In genomic region chr4:47603378-47603777, GRCm38 (mm10) we compare ENCODE assay signal across 10 mouse cellular contexts.
A peak's percentile ranks its signal among the peaks of the same experiment; 100 is the strongest.
DNase-seq lines count a peak whose midpoint lies in the region; ATAC-seq and TF ChIP-seq lines count a peak whose summit lies in the region.
"Had no signal": no experiment of that assay in that cellular context is flagged by ENCODE, and none has a peak within 500 bp of the region (broad histone marks: within the 10 kb centered on the region; RNA-seq: fewer than 3 reads in every experiment).

No protein-coding gene starts in this region.

- H3K9ac ChIP-seq in heart, adult 2 months (ENCODE audit: low read depth, low read length), result peak overlapping the region; percentile 85
- peak overlapping the region; percentile 46 for H3K9ac ChIP-seq in forebrain, embryonic 16.5 days (replicated peaks; ENCODE audit: low read depth, low read length)
- peak overlapping the region; percentile 58 for H3K9ac ChIP-seq in limb, embryonic 13.5 days
- H3K9ac ChIP-seq: liver, embryonic 15.5 days had no signal

- DNase-seq in heart, adult 2 months, result peak; percentile 15 to 49
- DNase-seq in heart, adult 8-10 months (ENCODE audit: low spot score), result no peak
- DNase-seq in NIH3T3 (ENCODE audit: low read depth), result peak; percentile 24
- no peak for DNase-seq in right cerebral cortex, postnatal 36 days (ENCODE audit: low spot score in 2 of 2)
- DNase-seq in ovary, postnatal 10 days (ENCODE audit: low spot score), result no peak
- DNase-seq in urinary bladder, adult 2 months (ENCODE audit: low spot score), result no peak

- H3K4me3 ChIP-seq in heart, adult 2 months, result peak overlapping the region; percentile 46
- H3K4me3 ChIP-seq in forebrain, embryonic 16.5 days (replicated peaks; ENCODE audit: low read length), result peak overlapping the region; percentile 28
- peak overlapping the region; percentile 24 for H3K4me3 ChIP-seq in limb, embryonic 13.5 days
- H3K4me3 ChIP-seq: erythroblast, embryonic 14.5 days; liver, embryonic 15.5 days had no signal

- 0 out of 2 replicates have a peak, but pooled peaks have one; percentile 41 for ATAC-seq in forebrain, embryonic 16.5 days
- ATAC-seq in limb, embryonic 13.5 days (ENCODE audit: low FRiP score, low read depth), result no peak

- TF ChIP-seq POLR2A in heart, adult 2 months (IDR thresholded peaks at IDR 0.05; ENCODE audit: insufficient read depth, low read depth, low read length), result no peak

- H3K27ac ChIP-seq in heart, adult 2 months, result peak overlapping the region; percentile 99
- peak overlapping the region; percentile 41; the same call in 1 of the 2 replicates for H3K27ac ChIP-seq in forebrain, embryonic 16.5 days (ENCODE audit: low read length)
- peak overlapping the region; percentile 90 for H3K27ac ChIP-seq in limb, embryonic 13.5 days
- H3K27ac ChIP-seq: liver, embryonic 15.5 days had no signal

- 32% methylated on average over 6 of the region's 6 CpGs for WGBS in heart, adult 2 months
- 46% methylated on average over 6 of the region's 6 CpGs for WGBS in forebrain, embryonic 16.5 days
- WGBS in limb, embryonic 13.5 days, result 42% methylated on average over 6 of the region's 6 CpGs

- no peaks in the 10 kb centered on the region for H3K79me2 ChIP-seq in heart, adult 2 months (replicated peaks; ENCODE audit: control insufficient read depth, insufficient read depth, low read length)

- no peak for TF ChIP-seq CTCF in heart, adult 2 months (IDR thresholded peaks at IDR 0.05)

- H3K4me2 ChIP-seq in forebrain, embryonic 16.5 days (ENCODE audit: low read length), result peak overlapping the region; percentile 50
- peak overlapping the region; percentile 61 for H3K4me2 ChIP-seq in limb, embryonic 13.5 days (replicated peaks)
- H3K4me2 ChIP-seq: liver, embryonic 15.5 days had no signal

- H3K36me3 ChIP-seq in heart, adult 2 months (ENCODE audit: control insufficient read depth, insufficient read depth, low read length), result no peaks in the 10 kb centered on the region
- no peaks in the 10 kb centered on the region for H3K36me3 ChIP-seq in forebrain, embryonic 16.5 days (ENCODE audit: control insufficient read depth, insufficient read depth)
- no peaks in the 10 kb centered on the region for H3K36me3 ChIP-seq in limb, embryonic 13.5 days
- H3K36me3 ChIP-seq: liver, embryonic 15.5 days had no signal

- H3K4me1 ChIP-seq in heart, adult 2 months (ENCODE audit: control insufficient read depth, insufficient read depth, low read length), result peaks cover 7% of the 10 kb centered on the region
- peaks cover 18% of the 10 kb centered on the region for H3K4me1 ChIP-seq in forebrain, embryonic 16.5 days (replicated peaks; ENCODE audit: control insufficient read depth, insufficient read depth, low read length)
- H3K4me1 ChIP-seq in limb, embryonic 13.5 days, result peaks cover 21% of the 10 kb centered on the region
- H3K4me1 ChIP-seq: liver, embryonic 15.5 days had no signal

- no peaks in the 10 kb centered on the region for H3K27me3 ChIP-seq in heart, adult 2 months (ENCODE audit: control insufficient read depth, insufficient read depth, low read length)
- H3K27me3 ChIP-seq in forebrain, embryonic 16.5 days (replicated peaks; ENCODE audit: control insufficient read depth, insufficient read depth, low read length), result no peaks in the 10 kb centered on the region
- H3K27me3 ChIP-seq in limb, embryonic 13.5 days, result no peaks in the 10 kb centered on the region
- H3K27me3 ChIP-seq: liver, embryonic 15.5 days had no signal

- intact Hi-C loops in heart, adult 2 months (cut with DNase I), result loop anchor here (5.0 kb wide), 1 partner anchor 69 kb away; no protein-coding TSS in a partner anchor

- TF ChIP-seq EP300 in heart, adult 2 months (IDR thresholded peaks at IDR 0.05; ENCODE audit: insufficient read depth, low read depth, low read length), result no peak

- H3K9me3 ChIP-seq in forebrain, embryonic 16.5 days (ENCODE audit: control insufficient read depth, low read length), result no peaks in the 10 kb centered on the region
- H3K9me3 ChIP-seq in limb, embryonic 13.5 days, result no peaks in the 10 kb centered on the region
- H3K9me3 ChIP-seq: liver, embryonic 15.5 days had no signal

Comparison
In these comparisons a context has a peak if more than half of its experiments do, and no peak if none do; other contexts are left out.
1. DNase-seq: peak in heart, adult 2 months (2 of 2) and NIH3T3 (single experiment); none in heart, adult 8-10 months (single experiment), right cerebral cortex, postnatal 36 days (0 of 2), ovary, postnatal 10 days (single experiment) and urinary bladder, adult 2 months (single experiment).
2. H3K27ac ChIP-seq: peak in every context shown above with its lines; median percentile 99 in heart, adult 2 months; 90 in limb, embryonic 13.5 days; 41 in forebrain, embryonic 16.5 days.
3. Peak in every context shown above with its lines, with median percentiles within 50 percentile points of each other: H3K4me3 ChIP-seq and H3K9ac ChIP-seq.